Mouse (Mus musculus) hindbrain, embryonic 13.5 days (tissue): ENCODE measurements around the gene 0610009B22Rik. TPM values are rescaled to one million over a fixed set of nuclear protein-coding genes. Genes with fewer than 3 reads are reported as not detected.

ENCODE experiments used
- ATAC-seq: fragments of 200-750 bp; cut with Nextera tagmentation; 2 replicates; pipeline ENCODE4 v1.8.0; 2017; ENCODE audit warnings: moderate TSS enrichment; ENCODE audit not compliant: low FRiP score
- H3K27ac ChIP-seq: fragments of 300-500 bp; sonication (generic); 2 replicates; pipeline ENCODE4 v1.5.1; 2015; ENCODE audit warnings: inconsistent platforms, mild to moderate bottlenecking, moderate library complexity
- H3K27me3 ChIP-seq: fragments of 300-500 bp; sonication (generic); 2 replicates; pipeline ENCODE4 v1.6.1; 2015; ENCODE audit warnings: mild to moderate bottlenecking, inconsistent platforms
- H3K36me3 ChIP-seq: fragments of 300-500 bp; sonication (generic); 2 replicates; pipeline ENCODE4 v1.6.1; 2015; ENCODE audit warnings: mild to moderate bottlenecking, inconsistent platforms
- H3K4me1 ChIP-seq: fragments of 300-500 bp; sonication (generic); replicated peaks from 2 replicates; pipeline ENCODE4 v1.6.1; 2015; ENCODE audit warnings: inconsistent platforms
- H3K4me2 ChIP-seq: fragments of 300-500 bp; sonication (generic); 2 replicates; pipeline ENCODE4 v1.6.1; 2015; ENCODE audit warnings: inconsistent platforms, mild to moderate bottlenecking, moderate library complexity
- H3K4me3 ChIP-seq: fragments of 300-500 bp; sonication (generic); 2 replicates; pipeline ENCODE4 v1.5.1; 2015; ENCODE audit warnings: mild to moderate bottlenecking, inconsistent platforms
- H3K9ac ChIP-seq: fragments of 300-500 bp; sonication (generic); 2 replicates; pipeline ENCODE4 v1.6.1; 2015; ENCODE audit warnings: mild to moderate bottlenecking, inconsistent platforms
- H3K9me3 ChIP-seq: fragments of 300-500 bp; sonication (generic); 2 replicates; pipeline ENCODE4 v1.6.1; 2016; ENCODE audit warnings: inconsistent platforms
- WGBS: fragments of 180-500 bp; shearing (Covaris S2); methylation state at CpG from one replicate; pipeline ENCODE4 v1.1.7; 2015; 5-methylcytosine and 5-hydroxymethylcytosine counted together
- polyA plus RNA-seq: library from polyadenylated mRNA; unstranded; fragments of >200 nt; fragmentation: Nextera tagmentation; extraction: Ambion mirVana; gene quantifications from 2 replicates; pipeline ENCODE4 v1.2.1, GENCODE M21; 2015

The 0610009B22Rik gene
- polyA plus RNA-seq, 1 experiment from 2014 or later, result 121 TPM

DNA sequence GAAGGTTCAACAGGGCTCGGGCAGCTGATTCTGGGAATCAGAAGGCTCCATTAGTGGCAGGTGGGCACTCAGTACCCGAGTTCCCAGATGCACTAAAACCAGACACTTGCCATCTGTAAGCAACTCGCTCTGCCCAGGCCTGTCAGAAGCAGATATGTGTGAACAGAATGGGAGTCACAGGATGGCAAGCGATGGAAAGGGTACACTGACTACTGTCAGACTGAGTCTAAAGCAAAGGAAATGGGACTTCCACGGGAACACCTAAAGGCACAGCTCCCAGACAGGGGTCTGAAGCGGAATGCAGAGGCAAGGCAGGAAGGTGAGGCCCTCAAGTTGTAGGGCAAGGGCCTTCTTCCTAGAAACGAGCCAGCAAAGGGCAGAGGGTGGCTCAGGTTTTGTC is 42.4 kb downstream of the 0610009B22Rik start:
- Histone ChIP-seq H3K36me3 (peaks cover 9% of the 10 kb centered on the region), H3K9me3 (no peaks in the 10 kb centered on the region), H3K4me3 (no peak overlapping the region), H3K9ac (no peak overlapping the region), H3K4me1 (peaks cover 56% of the 10 kb centered on the region), H3K27me3 (peaks cover 21% of the 10 kb centered on the region), H3K27ac (no peak overlapping the region), H3K4me2 (no peak overlapping the region)
- ATAC-seq, result no peak
- WGBS, result 83% methylated on average over 7 of the region's 7 CpGs

DNA sequence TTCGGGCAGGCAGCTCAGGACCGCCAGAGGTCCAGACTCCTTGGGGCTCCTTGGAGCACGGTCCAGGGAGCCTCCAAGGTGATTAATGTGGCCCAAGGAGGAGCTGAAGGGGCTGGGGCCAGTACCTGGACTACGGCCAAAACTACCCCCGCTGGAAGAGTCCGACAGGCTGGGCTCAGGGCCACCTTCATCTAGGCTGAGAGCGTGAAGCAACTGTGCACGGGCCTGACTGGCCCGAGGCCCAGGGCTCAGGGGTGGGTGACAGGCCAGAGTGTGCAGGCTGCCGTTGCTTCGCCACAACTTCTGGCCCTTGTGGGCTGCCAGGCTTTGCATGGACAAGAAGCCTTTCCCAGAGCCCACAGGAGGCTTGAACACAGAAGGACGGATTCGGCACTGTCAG is 43.4 kb downstream of the 0610009B22Rik start:
- H3K9me3 ChIP-seq, result no peaks in the 10 kb centered on the region
- no peak overlapping the region for H3K4me2 ChIP-seq
- no peak overlapping the region for H3K4me3 ChIP-seq
- H3K36me3 ChIP-seq, result peaks cover 9% of the 10 kb centered on the region
- no peak overlapping the region for H3K27ac ChIP-seq
- no peak overlapping the region for H3K9ac ChIP-seq
- ATAC-seq, result no peak
- peaks cover 47% of the 10 kb centered on the region for H3K4me1 ChIP-seq
- H3K27me3 ChIP-seq, result peaks cover 15% of the 10 kb centered on the region
- WGBS, result 85% methylated on average over 13 of the region's 13 CpGs

DNA sequence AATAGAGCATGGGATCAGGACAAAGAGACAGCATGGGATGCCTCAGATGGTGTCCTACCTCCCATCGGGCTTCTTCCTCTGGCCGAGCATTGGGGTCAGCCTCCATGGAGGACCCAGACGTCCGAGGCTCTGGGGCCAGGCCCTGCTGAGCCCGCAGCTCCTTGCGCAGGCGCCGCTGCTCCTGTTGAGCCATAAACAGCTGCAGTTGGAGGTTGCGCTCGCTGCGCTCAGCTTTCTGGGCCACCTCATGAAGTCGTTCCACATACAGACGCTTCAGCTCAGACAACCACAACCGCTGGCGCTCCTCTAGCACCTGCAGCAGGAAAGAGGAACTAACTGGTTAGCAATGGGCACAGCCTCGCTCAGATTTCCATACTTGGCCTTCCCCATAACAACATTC is 44.5 kb downstream of the 0610009B22Rik start:
- no peak for ATAC-seq
- no peak overlapping the region for H3K4me2 ChIP-seq
- peaks cover 9% of the 10 kb centered on the region for H3K36me3 ChIP-seq
- 0 out of 2 replicates have a peak overlapping the region, but pooled peaks have one; percentile 8 for H3K9ac ChIP-seq
- 79% methylated on average over 16 of the region's 16 CpGs for WGBS
- 0 out of 2 replicates have a peak overlapping the region, but pooled peaks have one; percentile 48 for H3K27ac ChIP-seq
- peaks cover 5% of the 10 kb centered on the region for H3K27me3 ChIP-seq
- peaks cover 36% of the 10 kb centered on the region for H3K4me1 ChIP-seq
- no peaks in the 10 kb centered on the region for H3K9me3 ChIP-seq
- H3K4me3 ChIP-seq, result no peak overlapping the region

DNA sequence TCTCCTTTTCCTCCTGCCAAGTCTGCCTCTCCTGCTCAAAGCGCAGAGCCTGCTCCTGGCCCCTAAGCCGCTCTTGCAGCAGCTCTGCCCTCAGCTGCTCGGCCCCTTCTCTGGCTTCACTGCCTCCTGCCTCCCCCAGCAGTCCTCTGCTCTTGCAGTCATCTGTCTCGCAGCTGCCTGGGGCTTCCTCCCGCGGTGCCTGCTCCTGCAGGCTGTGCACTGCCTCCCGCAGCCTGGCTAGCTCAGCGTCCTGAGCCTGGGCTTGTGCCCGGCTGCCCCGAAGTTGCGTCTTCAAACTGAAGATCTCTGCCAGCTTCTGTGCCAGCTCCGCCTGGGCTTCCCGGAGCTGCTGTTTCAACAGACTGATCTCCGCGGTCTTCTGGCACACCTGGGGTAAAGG is 44.9 kb downstream of the 0610009B22Rik start:
- Histone ChIP-seq H3K36me3 (peaks cover 9% of the 10 kb centered on the region), H3K27ac (peak overlapping the region; percentile 48; the same call in 1 of the 2 replicates), H3K9ac (0 out of 2 replicates have a peak overlapping the region, but pooled peaks have one; percentile 8), H3K4me3 (no peak overlapping the region), H3K9me3 (no peaks in the 10 kb centered on the region), H3K27me3 (0 out of 2 replicates have a peak, but pooled peaks cover under 1% of the 10 kb centered on the region), H3K4me1 (peaks cover 32% of the 10 kb centered on the region), H3K4me2 (no peak overlapping the region)
- ATAC-seq, result no peak
- WGBS, result 47% methylated on average over 15 of the region's 15 CpGs

DNA sequence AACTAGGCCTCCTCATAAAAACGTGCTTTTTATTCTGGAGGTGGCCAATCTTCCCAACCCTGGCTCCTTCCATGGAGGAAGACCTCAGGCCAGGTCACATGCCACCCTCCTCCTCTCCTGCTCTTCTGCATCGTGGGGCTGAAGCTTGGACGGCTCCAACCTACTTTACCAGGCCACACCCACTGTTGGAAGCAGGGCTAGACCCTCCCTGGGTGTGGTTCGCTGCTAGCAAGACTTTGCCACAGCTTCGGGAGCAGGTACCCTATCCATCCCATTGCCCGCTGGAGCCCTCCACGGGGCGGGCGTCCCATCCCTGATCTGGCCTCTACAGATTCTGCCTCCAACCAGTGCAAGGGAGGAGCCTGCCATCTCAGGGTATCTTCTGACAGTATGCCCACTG is 45.5 kb downstream of the 0610009B22Rik start:
- Histone ChIP-seq H3K9ac (no peak overlapping the region), H3K4me2 (no peak overlapping the region), H3K4me1 (peaks cover 26% of the 10 kb centered on the region), H3K27ac (peak overlapping the region; percentile 48; the same call in 1 of the 2 replicates), H3K9me3 (no peaks in the 10 kb centered on the region), H3K4me3 (no peak overlapping the region), H3K27me3 (peaks cover 3% of the 10 kb centered on the region; the same call in 1 of the 2 replicates), H3K36me3 (peaks cover 9% of the 10 kb centered on the region)
- no peak for ATAC-seq
- WGBS, result 77% methylated on average over 9 of the region's 9 CpGs

DNA sequence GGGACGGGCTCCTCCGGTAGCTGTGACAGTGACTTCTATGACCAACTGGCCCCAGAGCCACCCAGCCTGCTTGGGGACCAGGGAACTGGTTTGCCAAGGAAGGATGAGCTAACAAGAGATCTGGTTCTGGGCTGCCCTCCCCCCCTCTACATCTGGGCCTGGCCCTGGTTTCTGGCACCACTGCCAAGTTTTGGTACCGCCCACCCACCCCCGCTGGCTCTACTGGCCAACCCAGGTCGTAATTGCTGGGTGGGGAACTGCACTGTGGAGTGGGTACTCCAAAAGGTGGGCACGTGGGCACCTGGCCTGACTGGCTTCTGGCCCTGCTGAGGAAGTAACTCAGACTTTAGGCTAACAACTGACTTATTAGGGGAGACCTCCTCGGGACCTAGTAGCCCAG is 47.9 kb downstream of the 0610009B22Rik start:
- ATAC-seq, result no peak
- H3K27ac ChIP-seq, result no peak overlapping the region
- H3K9ac ChIP-seq, result no peak overlapping the region
- WGBS, result 91% methylated on average over 7 of the region's 7 CpGs
- H3K4me2 ChIP-seq, result no peak overlapping the region
- peaks cover 7% of the 10 kb centered on the region for H3K27me3 ChIP-seq
- no peak overlapping the region for H3K4me3 ChIP-seq
- peaks cover 9% of the 10 kb centered on the region for H3K36me3 ChIP-seq
- peaks cover 26% of the 10 kb centered on the region for H3K4me1 ChIP-seq
- no peaks in the 10 kb centered on the region for H3K9me3 ChIP-seq

DNA sequence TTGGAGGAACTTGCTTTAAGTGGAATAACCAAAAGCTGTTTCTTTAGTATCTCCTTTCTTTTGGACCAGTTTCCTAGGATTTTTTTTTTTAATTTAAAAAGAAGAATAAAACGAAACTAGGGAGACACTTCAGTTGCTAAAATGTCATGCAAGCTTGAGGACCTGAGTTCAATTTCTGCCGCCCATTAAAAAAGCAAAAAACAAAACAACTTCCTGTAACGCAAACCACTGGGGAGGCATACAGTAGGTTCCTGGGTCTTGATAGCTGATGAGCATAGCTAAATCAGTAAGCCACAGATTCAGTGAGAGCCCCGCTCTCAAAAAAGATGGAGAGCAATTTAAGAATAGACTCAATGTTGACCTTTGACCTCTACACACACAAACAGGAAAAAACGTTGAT is 50.2 kb downstream of the 0610009B22Rik start:
- Histone ChIP-seq H3K27me3 (peaks cover 7% of the 10 kb centered on the region), H3K4me3 (no peak overlapping the region), H3K4me1 (peaks cover 31% of the 10 kb centered on the region), H3K9me3 (no peaks in the 10 kb centered on the region), H3K4me2 (no peak overlapping the region), H3K27ac (no peak overlapping the region), H3K36me3 (peaks cover 1% of the 10 kb centered on the region; the same call in 1 of the 2 replicates), H3K9ac (no peak overlapping the region)
- 74% methylated on average over 5 of the region's 5 CpGs for WGBS
- no peak for ATAC-seq

DNA sequence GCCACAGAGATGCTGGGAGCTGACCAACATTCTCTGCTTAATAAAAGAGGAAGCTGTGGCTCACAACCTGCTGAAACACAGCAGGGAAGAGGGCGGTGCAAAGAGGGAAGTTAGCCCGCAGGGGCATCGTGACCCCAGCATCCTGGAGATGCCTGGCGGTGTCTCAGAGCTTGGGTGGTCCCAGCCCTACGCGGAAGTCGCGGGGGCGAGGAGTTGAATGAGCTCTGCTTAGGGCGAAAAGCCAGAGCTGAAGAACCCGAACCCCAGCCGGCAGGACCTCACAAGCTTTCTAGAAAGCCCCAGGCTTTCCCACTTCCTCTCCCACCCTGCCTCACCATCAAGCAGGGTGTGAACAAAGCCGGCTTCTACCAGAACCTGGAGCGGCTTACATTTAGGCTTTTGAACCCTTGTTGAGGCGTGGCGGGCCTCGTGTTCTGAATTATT is 50.7 kb downstream of the 0610009B22Rik start:
- WGBS, result 6% methylated on average over 17 of the region's 17 CpGs
- no peaks in the 10 kb centered on the region for H3K36me3 ChIP-seq
- no peak overlapping the region for H3K4me3 ChIP-seq
- no peak overlapping the region for H3K27ac ChIP-seq
- H3K9ac ChIP-seq, result no peak overlapping the region
- peaks cover 30% of the 10 kb centered on the region for H3K4me1 ChIP-seq
- H3K27me3 ChIP-seq, result peaks cover 7% of the 10 kb centered on the region
- H3K9me3 ChIP-seq, result no peaks in the 10 kb centered on the region
- 0 out of 2 replicates have a peak overlapping the region, but pooled peaks have one; percentile 26 for H3K4me2 ChIP-seq
- no peak for ATAC-seq

DNA sequence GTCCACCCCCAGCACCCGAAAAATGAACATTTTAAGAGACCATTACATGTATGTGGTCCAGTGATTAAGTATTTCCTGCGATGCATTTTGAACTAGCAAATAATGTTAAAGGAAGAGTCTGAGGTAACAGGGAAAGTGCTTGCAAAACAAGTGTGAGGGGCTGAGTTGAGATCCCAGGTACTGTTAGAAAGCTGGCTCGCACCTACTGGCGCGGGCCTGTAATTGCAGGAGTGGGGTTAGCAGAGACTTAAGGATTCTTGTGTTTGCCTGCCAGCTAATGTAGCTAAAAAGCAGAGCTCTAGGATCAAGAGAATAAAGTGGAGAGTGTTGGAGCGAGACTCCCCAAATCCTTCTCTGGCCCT is 52.4 kb downstream of the 0610009B22Rik start:
- Histone ChIP-seq H3K9ac (peak overlapping the region; percentile 86), H3K27me3 (peaks cover 7% of the 10 kb centered on the region), H3K36me3 (no peaks in the 10 kb centered on the region), H3K4me1 (peaks cover 39% of the 10 kb centered on the region), H3K4me3 (peak overlapping the region; percentile 77), H3K27ac (peak overlapping the region; percentile 86), H3K4me2 (peak overlapping the region; percentile 74), H3K9me3 (no peaks in the 10 kb centered on the region)
- WGBS, result 4% methylated on average over 6 of the region's 6 CpGs
- ATAC-seq, result peak; percentile 37

DNA sequence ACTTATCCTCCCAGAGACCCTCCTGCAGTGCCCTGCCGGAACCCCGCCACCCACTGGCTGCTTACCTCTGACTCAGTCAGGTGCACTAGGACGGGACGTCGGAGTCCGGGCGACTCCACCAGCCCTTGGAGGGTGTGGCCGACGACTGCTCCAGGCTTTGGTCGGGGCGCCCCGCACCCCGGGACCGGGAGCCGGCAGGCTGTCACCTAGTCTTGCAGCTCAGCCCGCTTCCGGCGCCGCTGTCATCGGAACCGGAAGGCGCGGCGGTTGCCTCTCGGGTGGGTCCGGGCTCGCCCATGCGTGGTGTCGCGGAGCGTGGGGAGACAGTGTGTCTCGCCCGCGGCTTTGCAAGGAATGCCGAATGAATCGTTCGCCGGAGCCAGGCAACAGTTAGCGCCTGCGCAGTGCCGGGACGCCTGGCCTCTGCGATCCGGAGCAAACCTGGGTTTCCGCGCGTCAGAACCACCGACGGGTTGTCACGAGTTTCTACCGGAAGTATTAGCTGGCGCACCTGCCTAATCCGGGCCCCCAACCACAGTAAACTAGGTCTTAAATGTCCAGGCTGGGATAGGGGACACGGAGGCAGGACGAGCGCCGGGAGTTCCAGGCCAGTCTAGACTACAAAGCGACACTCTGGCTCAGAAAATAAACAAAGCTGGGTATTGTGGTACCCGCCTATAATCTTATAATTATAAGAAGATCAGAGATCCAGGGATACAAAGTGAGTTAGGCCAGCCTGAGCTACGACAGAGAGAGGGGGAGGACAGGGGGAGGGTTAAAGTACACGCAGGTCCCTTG is 53.0 kb downstream of the 0610009B22Rik start, which contains the start of gene Rmnd5b:
Rmnd5b (minus strand) TSS at position 372 of the 798 bp plus-strand sequence.
- Histone ChIP-seq H3K36me3 (no peaks in the 10 kb centered on the region), H3K4me1 (peaks cover 39% of the 10 kb centered on the region), H3K27me3 (peaks cover 7% of the 10 kb centered on the region), H3K9ac (peak within 1 kb of the TSS; percentile 86), H3K9me3 (no peaks in the 10 kb centered on the region), H3K4me2 (peak within 1 kb of the TSS; percentile 74), H3K4me3 (peak within 1 kb of the TSS; percentile 77), H3K27ac (peak within 1 kb of the TSS; percentile 86)
- under 1% methylated on average over 61 of the region's 61 CpGs for WGBS
- ATAC-seq, result peak; percentile 92
